In the genomic region with DNA sequence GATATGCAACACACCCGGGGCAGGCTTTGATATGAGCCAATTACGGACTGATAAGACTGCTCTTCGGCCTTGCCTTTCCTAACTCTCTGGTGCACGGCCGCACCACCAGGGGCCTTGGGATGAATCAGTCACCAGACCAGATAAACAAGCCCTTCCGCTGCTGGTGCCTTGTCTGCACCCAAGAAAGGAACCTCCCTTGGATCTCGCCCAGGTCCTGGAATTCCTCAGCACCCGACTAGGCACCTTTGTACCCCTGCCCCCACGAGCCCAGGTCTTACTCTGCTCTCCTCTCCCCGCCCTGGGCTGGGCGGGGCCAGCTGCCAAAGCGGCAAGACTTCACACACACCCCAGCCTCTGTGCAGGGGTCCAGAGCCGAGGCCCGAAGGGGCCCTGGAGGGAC, we compare ENCODE assay signal across 12 mouse cellular contexts. TPM values are rescaled to one million over a fixed set of nuclear protein-coding genes. Genes with fewer than 3 reads are reported as not detected.
A peak's percentile ranks its signal among the peaks of the same experiment; 100 is the strongest.
DNase-seq lines count a peak whose midpoint lies in the region; ATAC-seq and TF ChIP-seq lines count a peak whose summit lies in the region.
"Had no signal": no experiment of that assay in that cellular context is flagged by ENCODE, and none has a peak within 500 bp of the region (broad histone marks: within the 10 kb centered on the region; RNA-seq: fewer than 3 reads in every experiment).

A gene (plus strand): TSS at position 356 of the 400 bp plus-strand sequence.

- H3K36me3 ChIP-seq in intestine, postnatal 0 days (ENCODE audit: control insufficient read depth, insufficient read depth), result peaks cover 4% of the 10 kb centered on the region; the same call in 1 of the 2 replicates
- no peaks in the 10 kb centered on the region for H3K36me3 ChIP-seq in liver, embryonic 16.5 days (ENCODE audit: control insufficient read depth, insufficient read depth)
- H3K36me3 ChIP-seq: embryonic facial prominence, embryonic 12.5 days; midbrain, embryonic 12.5 days had no signal

- ATAC-seq in intestine, postnatal 0 days, result peak; percentile 94
- ATAC-seq in liver, embryonic 16.5 days (ENCODE audit: low read depth), result peak; percentile 74
- ATAC-seq in frontal cortex, adult (ENCODE audit: low TSS enrichment), result no peak

- H3K4me1 ChIP-seq in intestine, postnatal 0 days (replicated peaks; ENCODE audit: control insufficient read depth, insufficient read depth, low read length), result no peaks in the 10 kb centered on the region; the same call in 1 of the 2 replicates
- H3K4me1 ChIP-seq in liver, embryonic 16.5 days (ENCODE audit: control insufficient read depth, low read depth, low read length), result peaks cover 9% of the 10 kb centered on the region
- H3K4me1 ChIP-seq: embryonic facial prominence, embryonic 12.5 days; midbrain, embryonic 12.5 days had no signal

- H3K9me3 ChIP-seq in intestine, postnatal 0 days (ENCODE audit: control insufficient read depth), result no peaks in the 10 kb centered on the region; the same call in 1 of the 2 replicates
- peaks cover 2% of the 10 kb centered on the region; the same call in 1 of the 2 replicates for H3K9me3 ChIP-seq in liver, embryonic 16.5 days (replicated peaks; ENCODE audit: control insufficient read depth, low read length)

- TF ChIP-seq CTCF in intestine, postnatal 0 days (IDR thresholded peaks at IDR 0.05; ENCODE audit: low read depth), result peak; percentile 52

- DNase-seq in urinary bladder, adult 18-20 months (ENCODE audit: low spot score in 2 of 2), result peak; percentile 51 to 62
- no peak for DNase-seq in urinary bladder, postnatal 10 days (ENCODE audit: low spot score)
- peak; percentile 89 for DNase-seq in yolk sac, embryonic 10.5 days (ENCODE audit: low spot score)
- no peak for DNase-seq in spleen, postnatal 10 days (ENCODE audit: low spot score in 2 of 2)
- no peak for DNase-seq in right cerebral cortex, adult 2 months (ENCODE audit: low spot score in 2 of 2)
- DNase-seq: right cerebral cortex, postnatal 14 days had no signal

- peak within 1 kb of the TSS; percentile 58 for H3K4me3 ChIP-seq in intestine, postnatal 0 days (ENCODE audit: low read depth, low read length)
- H3K4me3 ChIP-seq in liver, embryonic 16.5 days (ENCODE audit: low read depth, low read length), result peak within 1 kb of the TSS; percentile 51
- H3K4me3 ChIP-seq: embryonic facial prominence, embryonic 12.5 days; midbrain, embryonic 12.5 days had no signal

- peak within 1 kb of the TSS; percentile 90 for H3K27ac ChIP-seq in intestine, postnatal 0 days (ENCODE audit: low read depth, low read length)
- H3K27ac ChIP-seq in liver, embryonic 16.5 days (ENCODE audit: low read length), result no peak within 1 kb of the TSS
- H3K27ac ChIP-seq: embryonic facial prominence, embryonic 12.5 days; hindbrain, embryonic 14.5 days; midbrain, embryonic 12.5 days had no signal

- 11% methylated on average over 14 of the region's 14 CpGs for WGBS in intestine, postnatal 0 days
- WGBS in liver, embryonic 16.5 days (ENCODE audit: insufficient replicate concordance), result 11% methylated on average over 14 of the region's 14 CpGs

- peak within 1 kb of the TSS; percentile 74 for H3K4me2 ChIP-seq in intestine, postnatal 0 days (replicated peaks; ENCODE audit: low read depth)
- peak within 1 kb of the TSS; percentile 58 for H3K4me2 ChIP-seq in liver, embryonic 16.5 days (ENCODE audit: low read depth, low read length)
- H3K4me2 ChIP-seq: embryonic facial prominence, embryonic 12.5 days; hindbrain, embryonic 14.5 days; midbrain, embryonic 12.5 days had no signal

- H3K27me3 ChIP-seq in intestine, postnatal 0 days (replicated peaks; ENCODE audit: control insufficient read depth, insufficient read depth, low read length), result no peaks in the 10 kb centered on the region
- H3K27me3 ChIP-seq in liver, embryonic 16.5 days (ENCODE audit: control insufficient read depth, insufficient read depth, low read depth, low read length), result no peaks in the 10 kb centered on the region
- H3K27me3 ChIP-seq: embryonic facial prominence, embryonic 12.5 days had no signal

- peak within 1 kb of the TSS; percentile 45 for H3K9ac ChIP-seq in intestine, postnatal 0 days (ENCODE audit: low read depth, low read length)
- peak within 1 kb of the TSS; percentile 44; the same call in 1 of the 2 replicates for H3K9ac ChIP-seq in liver, embryonic 16.5 days (ENCODE audit: low read depth, low read length)
- H3K9ac ChIP-seq: embryonic facial prominence, embryonic 12.5 days; hindbrain, embryonic 14.5 days; midbrain, embryonic 12.5 days had no signal

RNA-seq across cellular contexts. Expression of the gene that starts here (rescaled TPM):
- 7.7 and 7.8 TPM in 2 replicates for polyA plus RNA-seq in intestine, postnatal 0 days (2015; fragmentation: Nextera tagmentation; extraction: Ambion mirVana)
- 0.34 and 0.50 TPM in 2 replicates for polyA plus RNA-seq in liver, embryonic 16.5 days (2015; fragmentation: Nextera tagmentation; extraction: Ambion mirVana)
- polyA plus RNA-seq: embryonic facial prominence, embryonic 12.5 days; hindbrain, embryonic 14.5 days; midbrain, embryonic 12.5 days had no signal

Comparison
In these comparisons a context has a peak if more than half of its experiments do, and no peak if none do; other contexts are left out.
1. DNase-seq: peak in urinary bladder, adult 18-20 months (2 of 2) and yolk sac, embryonic 10.5 days (single experiment); none in urinary bladder, postnatal 10 days (single experiment), spleen, postnatal 10 days (0 of 2) and right cerebral cortex, adult 2 months (0 of 2).
2. Peak in ATAC-seq, H3K4me3 ChIP-seq, H3K9ac ChIP-seq and H3K4me2 ChIP-seq in liver, embryonic 16.5 days; RNA of the gene not detected or under 1 TPM.